Mouse (Mus musculus) embryo, embryonic 10.5 days (tissue): ENCODE measurements around the gene Gm44973.
"Not testable (repeated sequence)": the region's sequence is repeated elsewhere in the genome, so short reads cannot be mapped to it uniquely, and the experiment has no call there.

Experiments
- DNase-seq: peaks from one replicate; pipeline ENCODE4 v3.0.0-alpha.2; 2015; ENCODE audit warnings: low spot score

Gm44973 gene

DNA sequence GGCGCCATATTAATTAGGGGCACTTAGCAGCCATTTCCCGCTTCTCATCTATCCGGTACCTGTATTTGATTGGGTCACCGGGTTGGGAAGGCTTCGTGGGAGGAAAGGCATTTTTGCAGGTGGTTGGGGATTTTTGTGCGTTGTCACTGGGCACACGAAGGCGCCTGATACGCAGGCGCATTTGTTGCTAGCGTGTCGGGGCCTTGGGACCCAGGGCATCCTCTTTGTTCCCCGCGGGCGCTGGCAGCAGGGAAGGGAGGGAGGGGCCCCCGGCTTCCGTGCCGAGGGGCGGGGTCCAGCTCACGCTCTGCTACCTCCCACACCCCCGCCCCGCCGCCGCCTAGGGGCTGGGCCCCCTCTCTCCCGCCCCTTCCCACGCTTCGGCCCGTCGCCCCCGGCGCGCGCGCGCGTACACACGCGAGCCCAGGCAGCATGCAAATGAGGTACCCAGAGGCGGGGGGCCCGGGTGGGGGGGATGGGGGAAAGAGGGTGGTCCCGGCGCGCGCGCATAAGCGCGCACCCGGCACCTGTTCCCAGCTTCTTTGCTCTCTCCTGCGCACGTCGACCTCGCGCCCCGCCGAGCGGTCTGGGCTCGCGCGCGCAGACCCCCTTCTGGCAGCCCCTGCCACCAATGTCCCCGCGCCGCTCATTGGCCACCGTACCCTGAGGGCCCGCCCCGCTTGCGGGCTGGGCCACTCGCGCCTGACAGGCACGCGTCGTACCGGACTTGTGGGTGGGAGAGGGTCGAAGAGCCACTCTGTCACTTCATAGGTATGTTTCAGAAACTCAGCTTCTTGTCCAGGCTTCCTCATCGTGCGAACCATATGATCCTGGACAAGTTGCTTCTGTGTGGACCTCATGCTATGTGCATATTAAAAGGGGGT lies at the start of gene Gm44973:
Gene Gm44973 (plus strand): TSS at position 379 of the 884 bp plus-strand sequence.
- peak; percentile 94 for DNase-seq

DNA sequence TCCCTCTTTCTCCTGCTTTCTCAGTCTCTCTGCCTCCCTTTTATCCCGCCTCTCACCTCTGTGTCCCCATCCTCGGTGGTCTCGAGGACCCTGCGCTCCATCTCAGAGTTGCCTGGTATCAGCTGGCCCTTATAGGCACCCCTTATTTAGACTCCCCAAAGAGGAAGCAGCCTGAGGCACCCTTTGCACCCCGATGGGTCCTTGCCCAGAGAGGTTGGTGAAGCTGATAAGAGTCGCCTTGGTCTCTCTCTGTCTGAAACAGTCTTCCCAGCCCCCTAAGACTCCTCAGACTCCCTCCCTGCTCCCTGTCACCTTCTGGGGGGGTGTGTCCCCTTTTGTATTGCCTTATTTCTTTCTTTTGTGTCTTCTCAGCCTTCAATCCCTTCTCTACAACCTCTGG lies 44.2 kb upstream of the Gm44973 start, which contains the start of gene Sbk3:
Gene Sbk3 (minus strand): TSS at position 101 of the 400 bp plus-strand sequence.
- DNase-seq, result no peak

DNA sequence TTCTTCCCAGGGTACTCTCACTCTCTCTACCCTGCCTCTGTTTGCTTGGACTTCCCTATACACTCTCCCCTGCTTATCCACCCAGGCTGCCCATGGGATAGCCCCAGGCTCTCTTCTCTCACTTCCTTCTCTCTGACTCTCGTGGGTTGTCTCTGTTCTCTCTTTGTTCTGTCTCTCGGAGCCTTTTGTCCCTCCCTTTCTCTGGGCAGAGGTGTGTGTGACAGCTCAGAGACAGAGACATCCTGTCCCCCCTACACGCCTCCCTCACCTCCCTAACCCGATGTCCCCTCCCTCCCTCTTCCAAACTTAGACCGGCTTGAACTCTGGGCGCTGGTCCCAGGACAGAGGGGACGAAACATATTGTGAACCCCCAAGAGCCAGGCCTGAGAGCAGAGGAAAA lies 43.6 kb upstream of the Gm44973 start:
- DNase-seq, result no peak

DNA sequence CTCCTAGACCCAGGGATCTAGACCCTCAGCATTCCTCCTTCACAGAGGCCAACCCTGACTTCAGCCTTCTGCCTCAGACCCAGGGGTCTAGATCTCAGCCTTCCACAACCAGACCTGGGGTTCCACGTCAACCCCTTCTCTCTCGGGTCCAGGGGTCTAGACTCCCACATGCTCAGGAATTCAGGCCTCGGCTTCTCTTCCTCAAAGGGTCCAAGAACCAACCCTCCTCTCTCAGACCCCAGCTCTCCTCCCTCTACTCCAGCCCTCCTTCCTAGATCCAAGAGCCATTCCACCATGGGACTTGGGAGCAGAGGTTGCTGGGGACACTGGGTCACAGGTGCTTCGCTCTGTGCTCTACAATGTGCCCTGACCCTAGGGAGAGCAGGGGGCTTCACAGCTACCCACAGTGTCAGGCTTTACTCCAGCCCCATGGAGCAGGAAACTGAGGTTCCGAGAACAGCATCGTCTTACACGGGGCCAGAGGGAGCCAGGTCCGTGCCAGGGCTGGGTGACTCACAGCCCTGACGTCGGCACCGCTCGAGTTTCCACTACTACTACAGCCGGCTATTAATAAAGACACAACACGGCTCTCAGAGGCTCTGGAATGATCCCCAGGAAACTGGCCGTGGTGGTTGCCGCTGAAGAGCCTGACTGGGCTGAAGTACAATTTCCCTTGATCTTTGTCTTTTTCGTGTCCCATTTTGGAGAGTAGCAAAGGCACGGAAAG lies 42.8 kb upstream of the Gm44973 start:
- DNase-seq, result no peak

DNA sequence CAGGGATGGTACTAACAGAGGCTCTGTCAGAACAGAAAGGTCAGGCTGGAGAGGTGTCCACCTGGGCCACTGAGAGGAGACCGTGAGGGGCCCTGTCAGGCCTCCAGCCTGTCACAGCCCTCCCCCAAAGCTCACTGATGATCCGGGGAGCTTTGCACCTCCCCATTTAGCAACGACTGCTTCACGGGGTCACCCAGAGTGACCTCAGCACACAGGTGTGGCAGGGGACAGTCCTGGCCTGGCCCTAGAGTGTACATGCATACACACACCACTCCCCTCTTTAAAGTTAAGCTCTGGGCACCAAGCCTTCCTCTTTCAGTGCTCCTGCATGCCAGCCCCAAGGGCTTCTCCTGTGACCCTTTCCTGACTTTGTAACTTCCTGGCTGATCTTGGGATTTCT lies 39.8 kb upstream of the Gm44973 start:
- DNase-seq, result no peak

DNA sequence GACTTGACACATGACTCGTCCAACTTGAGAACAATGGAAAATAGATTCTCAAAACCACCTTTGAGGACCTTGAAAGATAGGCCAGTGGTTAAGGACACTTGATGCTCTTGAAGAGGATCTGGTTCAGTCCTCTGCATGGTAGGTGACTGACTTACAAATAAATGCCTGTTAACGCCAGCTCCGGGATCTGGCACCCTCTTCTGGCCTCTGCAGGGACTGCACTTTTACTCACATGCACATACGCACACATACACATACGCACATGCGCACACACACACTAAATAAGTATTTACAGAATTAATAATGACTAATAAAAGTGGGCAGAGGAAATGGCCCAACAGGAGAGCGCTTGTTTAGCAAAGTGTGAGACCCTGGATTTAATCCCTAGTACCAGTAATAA lies 38.5 kb upstream of the Gm44973 start:
- DNase-seq, result no peak

DNA sequence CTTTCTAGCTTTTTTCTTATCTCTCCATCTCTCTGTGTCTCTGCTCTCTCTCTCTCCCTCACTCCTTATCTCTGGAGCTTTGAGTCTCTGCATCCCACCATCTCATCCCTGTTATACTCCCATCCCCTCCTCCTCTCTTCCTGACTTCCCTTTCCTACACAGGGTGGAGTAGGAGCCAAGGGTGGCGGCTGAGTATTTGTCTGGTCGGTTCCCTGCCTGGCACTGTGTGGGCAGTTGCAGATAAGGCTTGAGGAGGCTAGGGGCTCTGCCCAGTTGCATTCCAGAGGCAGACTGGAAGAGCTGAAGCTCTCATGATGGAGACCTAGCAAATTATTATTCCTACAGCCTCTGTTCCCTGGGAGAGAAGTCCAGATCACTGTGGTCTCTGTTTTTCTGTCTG lies 27.0 kb upstream of the Gm44973 start:
- DNase-seq, result no peak

DNA sequence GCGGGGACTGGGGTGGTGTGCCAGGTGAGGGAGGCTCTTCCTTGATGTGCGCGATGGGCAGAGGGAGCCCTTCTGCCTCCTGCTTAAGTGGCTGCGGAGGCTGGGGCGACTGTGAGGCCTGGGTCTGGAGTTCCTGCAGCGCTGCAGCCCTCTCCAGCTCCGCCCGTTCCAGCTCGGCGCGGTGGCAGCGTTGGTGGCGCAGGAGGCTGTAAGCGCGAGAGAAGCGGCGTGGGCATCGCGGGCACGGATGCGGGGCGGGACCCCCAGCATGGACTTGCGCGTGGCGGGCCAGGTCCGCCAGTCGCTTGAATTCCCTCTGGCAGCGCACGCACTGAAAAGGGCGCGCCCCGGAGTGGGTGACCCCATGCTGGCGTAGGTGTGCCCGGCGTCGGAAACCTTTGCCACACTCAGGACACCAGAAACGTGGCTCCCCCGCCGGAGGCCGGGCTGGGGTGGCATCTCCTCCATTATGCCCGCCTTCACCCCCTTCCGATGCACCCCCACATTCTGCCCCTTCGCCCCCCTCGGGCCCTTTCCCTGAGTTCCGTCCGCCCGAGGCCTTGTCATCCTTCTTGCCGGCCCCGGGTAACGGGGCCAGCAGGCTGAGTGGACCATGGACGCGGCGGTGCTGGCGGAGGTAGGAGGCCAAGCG lies 21.8 kb upstream of the Gm44973 start:
- DNase-seq, result no peak

DNA sequence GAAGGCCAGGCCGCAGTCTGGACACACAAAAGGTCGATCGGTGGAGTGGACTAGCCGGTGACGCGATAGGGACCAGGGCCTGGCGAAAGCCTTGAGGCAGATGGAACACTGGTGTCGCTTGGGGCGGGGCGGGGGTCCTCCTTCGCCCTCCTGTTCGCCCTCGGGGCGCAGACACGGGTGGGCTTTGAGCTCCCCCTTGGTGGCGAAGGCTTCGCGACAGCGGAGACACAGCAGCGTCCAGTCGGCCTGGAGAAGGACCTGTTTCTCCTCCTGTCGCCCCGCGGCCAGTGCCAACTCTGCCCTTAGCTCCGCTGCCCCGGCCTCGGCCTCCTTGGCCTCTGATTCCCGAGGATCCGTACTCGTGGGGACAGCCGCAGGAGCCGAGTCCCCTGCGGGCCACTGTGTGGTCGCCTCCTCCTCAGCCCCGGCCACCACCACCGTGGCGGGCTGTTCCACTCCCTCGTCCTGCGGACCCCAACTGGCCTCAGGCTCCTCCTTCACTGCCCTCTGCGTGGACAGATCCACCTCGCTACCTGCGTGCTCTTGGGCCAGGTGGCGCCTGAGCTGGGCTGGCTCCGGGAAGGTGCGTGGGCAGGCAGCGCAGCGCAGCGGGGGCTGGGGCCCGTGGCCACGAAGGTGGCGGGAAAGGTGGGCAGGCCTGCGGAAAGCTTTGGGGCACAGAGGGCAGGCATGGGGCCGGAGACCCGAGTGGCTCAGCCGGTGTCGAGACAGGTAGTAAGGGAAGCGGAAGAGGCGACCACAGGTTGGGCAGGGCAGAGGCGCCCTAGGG lies 21.1 kb upstream of the Gm44973 start:
- no peak for DNase-seq

DNA sequence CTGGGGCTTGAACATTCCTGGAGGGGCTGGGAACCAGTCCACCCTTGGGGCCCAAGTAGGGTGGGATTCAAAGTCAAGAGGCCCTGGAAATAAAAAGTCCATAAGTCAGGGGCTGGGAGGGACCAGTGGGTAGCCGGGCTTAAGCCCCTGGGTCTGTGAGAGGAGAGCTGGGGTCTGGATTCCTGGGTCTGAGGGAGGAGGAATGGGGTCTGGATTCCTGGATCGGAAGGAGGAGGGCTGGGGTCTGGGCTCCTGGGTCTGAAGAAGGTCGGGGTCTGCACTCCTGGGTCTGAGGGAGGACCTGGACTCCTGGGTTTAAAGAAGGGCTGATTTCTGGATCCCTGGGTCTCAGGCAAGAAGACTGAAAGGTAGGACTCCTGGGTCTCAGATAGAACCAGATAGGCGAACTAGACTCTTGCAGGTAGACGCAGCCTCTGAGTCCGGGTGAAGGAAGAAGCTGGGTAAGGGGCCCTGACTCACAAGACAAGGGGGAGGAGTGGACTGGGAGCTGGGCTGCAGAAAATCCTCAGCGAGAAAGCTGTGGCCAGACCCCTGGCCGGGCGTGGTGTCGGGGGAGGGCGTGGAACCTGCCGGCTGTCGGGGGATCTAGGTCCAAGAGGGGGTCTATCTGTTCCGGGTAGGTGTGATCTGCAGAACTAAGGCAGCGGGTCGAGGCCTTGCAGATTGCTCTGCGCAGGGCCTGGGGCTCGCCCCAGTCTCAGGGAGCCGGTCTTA lies 19.9 kb upstream of the Gm44973 start:
- no peak for DNase-seq

DNA sequence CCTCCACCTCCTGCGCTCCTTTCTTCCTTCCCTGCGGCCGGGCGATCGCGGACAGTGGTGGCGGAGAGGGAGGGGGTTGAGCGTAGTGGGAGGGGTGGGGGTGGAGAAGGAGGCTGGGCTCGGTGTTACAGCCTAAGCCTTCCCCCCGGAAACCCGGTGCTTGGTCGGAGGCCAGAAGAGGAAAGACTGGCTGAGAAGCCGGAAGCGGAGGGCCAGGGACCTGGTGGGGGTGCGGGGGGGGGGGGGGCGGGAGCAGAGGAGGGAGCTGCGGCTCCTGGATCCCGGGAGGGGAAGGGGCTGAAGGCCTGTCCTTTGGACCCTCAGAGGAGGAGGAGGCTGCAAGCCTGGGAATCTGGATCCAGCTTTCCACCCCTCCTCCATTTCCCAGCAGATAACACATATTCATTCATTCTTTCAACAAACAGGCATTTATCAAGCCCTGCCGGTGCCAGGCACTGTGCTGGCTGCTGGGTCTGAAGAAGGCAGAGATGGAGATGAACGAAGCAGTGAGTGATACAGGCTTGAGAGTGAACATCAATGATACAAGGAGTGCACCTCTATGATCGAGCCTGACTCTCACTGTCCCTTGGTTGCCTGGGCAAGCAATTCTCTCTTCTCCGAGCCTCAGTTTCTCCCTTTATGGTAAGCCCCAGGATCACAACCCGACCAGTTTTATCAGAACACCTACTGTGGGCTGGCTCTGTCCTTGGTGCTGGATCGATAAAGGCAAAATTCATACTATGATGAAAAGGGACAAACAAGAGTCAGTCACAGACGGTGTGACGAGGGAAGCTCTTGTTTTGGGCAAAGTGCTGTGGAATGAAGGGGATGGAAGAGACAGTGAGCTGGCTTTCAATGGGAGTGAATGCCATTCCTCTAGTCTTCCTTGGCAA lies 19.0 kb upstream of the Gm44973 start, which contains the start of gene Zfp579:
Gene Zfp579 (minus strand): TSS at position 156 of the 893 bp plus-strand sequence.
- DNase-seq, result peak; percentile 94

DNA sequence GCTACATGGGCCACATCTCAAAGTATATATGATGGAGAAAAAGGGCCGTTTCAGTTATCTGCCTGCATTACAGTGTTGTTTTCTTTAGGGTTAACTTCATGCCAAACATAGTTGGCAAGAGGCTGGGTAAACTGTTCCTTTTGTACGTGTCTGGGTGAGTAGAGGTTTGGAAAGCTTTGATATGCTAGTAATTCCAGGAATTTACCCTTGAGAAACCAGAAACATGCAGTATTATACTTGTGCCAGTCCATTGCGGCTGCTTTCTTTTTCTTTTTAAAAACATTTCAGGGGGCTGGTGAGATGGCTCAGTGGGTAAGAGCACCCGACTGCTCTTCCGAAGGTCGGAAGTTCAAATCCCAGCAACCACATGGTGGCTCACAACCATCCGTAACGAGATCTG lies 18.4 kb upstream of the Gm44973 start:
- DNase-seq, result no peak

DNA sequence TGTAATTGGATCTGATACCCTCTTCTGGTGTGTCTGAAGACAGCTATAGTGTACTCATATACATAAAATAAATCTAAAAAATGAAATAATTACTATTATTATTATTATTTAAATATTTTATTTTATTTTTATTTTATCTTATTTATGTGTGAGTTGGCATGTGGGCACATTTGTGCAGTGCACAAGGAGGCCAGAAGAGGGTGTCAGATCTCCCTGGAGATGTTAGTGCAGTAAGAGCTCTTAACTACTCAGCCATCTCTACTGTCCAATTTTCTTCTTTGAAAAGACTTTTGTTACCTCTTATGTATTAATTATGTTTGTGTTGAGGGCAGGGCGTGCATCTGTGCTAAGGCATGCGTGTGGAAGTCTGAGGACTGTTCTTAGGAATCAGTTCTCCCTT lies 15.4 kb upstream of the Gm44973 start:
- DNase-seq, result no peak

DNA sequence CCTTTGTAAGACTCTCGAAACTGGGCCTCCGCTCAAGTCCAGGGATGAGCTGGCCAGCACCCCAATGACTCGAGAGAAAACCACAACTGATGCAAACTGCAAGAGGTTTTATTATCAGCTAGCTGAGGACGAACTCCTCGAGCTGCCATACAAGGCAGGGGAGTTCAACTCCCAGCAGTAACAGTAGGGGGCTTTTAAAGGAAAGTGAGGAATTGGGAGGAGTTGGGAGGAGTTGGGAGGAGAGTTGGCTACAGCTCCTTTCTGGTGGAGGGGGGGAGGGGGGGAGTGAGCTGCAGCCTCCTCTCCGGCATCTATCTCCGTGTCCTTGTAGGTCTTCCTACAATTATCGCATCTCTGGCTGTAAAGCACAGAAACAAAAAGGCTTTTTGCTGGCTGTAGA lies 12.4 kb upstream of the Gm44973 start:
- not testable (repeated sequence) for DNase-seq

DNA sequence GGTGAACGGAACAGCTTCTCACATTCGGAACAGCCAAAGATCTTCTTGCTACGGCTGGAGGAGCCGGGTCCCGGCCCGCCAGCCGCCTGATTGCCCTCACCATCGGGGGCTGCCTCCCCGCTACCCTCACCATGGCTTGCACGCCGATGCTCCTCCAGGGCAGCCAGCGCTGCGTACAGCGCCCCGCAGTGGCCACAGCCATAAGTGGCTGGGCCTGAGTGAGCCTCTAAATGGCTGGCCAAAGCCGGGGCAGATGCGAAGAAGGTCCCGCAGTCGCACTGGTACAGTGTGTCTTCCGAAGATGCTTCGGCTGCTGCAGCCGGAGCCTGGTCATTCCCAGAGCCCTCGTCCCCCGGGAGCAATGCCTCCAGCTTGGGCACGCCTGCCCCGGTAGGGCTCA lies 7.1 kb upstream of the Gm44973 start:
- DNase-seq, result no peak

DNA sequence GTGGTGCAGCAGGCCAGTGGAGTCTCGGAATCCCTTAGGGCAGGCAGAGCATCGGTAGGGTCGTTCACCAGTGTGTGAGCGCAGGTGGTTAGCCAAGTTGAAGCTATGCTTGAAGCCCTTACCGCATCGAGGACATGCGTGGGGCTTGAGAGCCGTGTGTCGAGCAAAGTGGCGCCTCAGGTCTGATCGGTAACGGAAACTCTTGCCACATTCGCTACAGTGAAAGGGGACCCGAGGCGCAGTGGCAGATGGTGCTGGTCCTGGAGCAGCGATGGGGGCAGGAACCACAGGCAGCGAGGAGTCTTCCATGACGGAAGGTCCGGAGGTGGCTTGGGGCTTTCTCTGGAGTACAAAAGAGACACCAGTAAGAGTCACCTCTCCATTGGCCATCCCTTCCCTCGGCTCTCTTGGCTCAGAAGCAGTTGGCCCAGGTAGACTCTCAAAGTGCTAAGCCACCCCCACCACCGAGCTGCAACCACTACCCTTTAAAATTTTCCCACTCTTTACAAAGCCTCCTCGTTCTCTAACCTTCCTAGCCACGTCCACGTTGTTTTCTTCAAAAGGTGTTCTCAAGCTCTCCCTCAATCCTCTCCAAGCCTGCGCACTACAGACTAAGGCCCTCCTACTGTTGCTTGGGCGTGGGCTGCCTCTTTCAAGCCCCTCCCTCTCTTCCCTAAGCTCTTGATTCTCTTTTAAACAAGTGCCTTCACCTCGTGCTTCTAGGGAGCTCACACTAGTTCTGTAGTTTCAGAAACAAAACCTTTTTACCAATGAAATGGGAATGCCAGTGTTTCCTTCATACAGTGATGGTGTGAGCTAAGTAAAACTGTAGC lies 2.4 kb upstream of the Gm44973 start:
- DNase-seq, result no peak

DNA sequence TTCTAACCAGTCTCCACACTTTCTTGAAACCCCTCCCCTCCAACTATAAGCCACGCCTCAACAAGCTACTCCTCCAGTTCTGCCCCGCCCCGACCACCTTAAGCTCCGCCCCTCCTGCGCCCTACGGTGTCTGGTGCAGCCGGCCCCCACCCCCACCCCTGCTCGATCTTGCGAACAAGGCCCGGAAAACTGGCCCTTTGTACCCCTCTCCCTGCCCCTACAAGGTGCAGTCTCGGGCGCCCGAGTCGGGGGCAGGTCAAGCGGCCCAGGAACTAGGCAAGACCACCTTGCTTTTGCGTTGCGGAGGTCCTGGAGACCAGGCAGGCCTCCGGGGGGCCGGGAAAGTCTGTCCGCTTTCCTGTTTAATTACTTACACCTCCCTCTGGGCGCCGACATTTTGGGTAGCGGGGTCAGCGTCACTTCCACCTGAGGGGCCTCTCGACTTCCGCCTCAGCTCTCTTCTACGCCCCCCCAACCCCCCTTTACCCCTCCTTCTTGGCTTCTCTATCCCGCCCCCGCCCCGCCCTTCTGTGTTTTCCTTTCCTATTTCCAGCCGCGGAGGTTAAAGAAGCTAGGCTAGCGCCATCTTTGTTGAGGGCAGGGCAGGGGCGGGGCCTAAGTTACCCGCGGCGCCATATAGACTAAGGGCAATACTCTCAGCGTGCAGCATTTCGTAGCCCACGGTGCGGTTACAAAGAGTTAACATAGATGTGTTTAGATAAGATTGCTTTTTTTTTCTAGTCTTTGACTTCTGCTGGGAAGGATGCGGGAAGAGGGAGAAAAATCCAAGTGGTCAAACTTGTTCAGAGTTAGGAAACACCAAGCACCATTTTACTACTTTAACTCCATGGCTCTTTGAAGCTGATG lies 812 bp upstream of the Gm44973 start, which contains the start of the genes Zfp524 and Fiz1:
Gene Zfp524 (plus strand): TSS at position 165 of the 867 bp plus-strand sequence.
Gene Fiz1 (minus strand): TSS at position 447 of the 867 bp plus-strand sequence.
- DNase-seq, result peak; percentile 99

DNA sequence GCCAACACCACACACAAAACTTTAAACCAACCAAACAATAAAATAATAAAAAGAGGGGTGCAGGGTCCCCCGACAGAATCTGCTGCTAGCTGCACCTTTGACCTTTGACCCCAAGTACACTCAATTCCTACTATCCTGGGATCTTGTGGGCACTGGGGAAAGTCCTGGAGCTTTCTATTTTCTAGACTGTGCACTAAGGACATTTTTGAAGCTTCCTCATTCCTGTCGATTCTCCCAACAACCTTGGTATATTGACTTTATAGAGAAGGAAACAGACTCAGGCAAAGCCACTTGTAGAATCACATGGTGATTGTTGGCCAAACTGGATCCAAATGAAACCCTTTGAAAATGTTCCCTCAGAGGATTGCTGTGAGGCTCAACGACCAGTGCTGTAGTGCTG lies 761 bp downstream of the Gm44973 start:
- peak; percentile 19 for DNase-seq
